Mouse (Mus musculus) left cerebral cortex, postnatal 25 days (tissue): Measurements from ENCODE around the gene Ltbp4. TPM values are rescaled to one million over a fixed set of nuclear protein-coding genes. Genes with fewer than 3 reads are reported as not detected.

ENCODE experiments used
- total RNA-seq, 2 experiments: library from RNA; stranded (reverse); gene quantifications; 2 replicates each; pipeline ENCODE4 v1.2.3; 2021

Gene Ltbp4
- total RNA-seq, 2 experiments from 2014 or later: 46.7 to 50.4 TPM

Other genes starting within 250 kb of the Ltbp4 start
- gene Cyp2f2, start 217.8 kb downstream of the Ltbp4 start, total RNA-seq: under 1 TPM in 1 of 2 experiments, not detected in 1; 0.41 TPM
- gene Cyp2t4, start 184.0 kb downstream of the Ltbp4 start, total RNA-seq: not detected
- gene Egln2, start 170.9 kb downstream of the Ltbp4 start, total RNA-seq: 100 to 1,000 TPM in 1 of 2 experiments, 10 to 100 TPM in 1; 98.1 to 101 TPM
- 10 to 100 TPM; 85.3 to 91.2 TPM for gene Rab4b, start 158.8 kb downstream of the Ltbp4 start, total RNA-seq
- gene Gm21983, start 156.6 kb downstream of the Ltbp4 start, total RNA-seq: not detected
- 1 to 10 TPM in 1 of 2 experiments, under 1 TPM in 1; 0.62 to 1.7 TPM for gene Mia, start 156.5 kb downstream of the Ltbp4 start, total RNA-seq
- gene BC024978, start 141.9 kb downstream of the Ltbp4 start, total RNA-seq: 10 to 100 TPM; 21.0 to 25.2 TPM
- 10 to 100 TPM; 81.9 to 85.2 TPM for gene Snrpa, start 141.4 kb downstream of the Ltbp4 start, total RNA-seq
- gene Itpkc, start 109.0 kb downstream of the Ltbp4 start, total RNA-seq: 1 to 10 TPM; 7.5 to 8.8 TPM
- gene Coq8b, start 104.7 kb downstream of the Ltbp4 start, total RNA-seq: 10 to 100 TPM; 32.5 to 37.2 TPM
- gene Numbl, start 79.3 kb downstream of the Ltbp4 start, total RNA-seq: 100 to 1,000 TPM; 119 to 130 TPM
- 10 to 100 TPM; 21.7 to 31.2 TPM for gene Shkbp1, start 18.3 kb upstream of the Ltbp4 start, total RNA-seq
- gene Gm20479, start 19.7 kb upstream of the Ltbp4 start, total RNA-seq: not detected
- 100 to 1,000 TPM; 132 to 139 TPM for gene Sptbn4, start 110.0 kb upstream of the Ltbp4 start, total RNA-seq
- gene Blvrb, start 110.3 kb upstream of the Ltbp4 start, total RNA-seq: 10 to 100 TPM; 12.0 to 15.9 TPM
- gene Sertad3, start 136.1 kb upstream of the Ltbp4 start, total RNA-seq: 1 to 10 TPM; 2.8 to 4.6 TPM
- 10 to 100 TPM; 16.1 to 16.8 TPM for gene Sertad1, start 149.2 kb upstream of the Ltbp4 start, total RNA-seq
- under 1 TPM; 0.32 to 0.62 TPM for gene Prx, start 161.6 kb upstream of the Ltbp4 start, total RNA-seq
- under 1 TPM in 1 of 2 experiments, not detected in 1; 0.18 TPM for gene Hipk4, start 185.6 kb upstream of the Ltbp4 start, total RNA-seq
- 100 to 1,000 TPM; 877 to 885 TPM for gene Pld3, start 215.5 kb upstream of the Ltbp4 start, total RNA-seq
- 10 to 100 TPM; 26.4 to 27.8 TPM for gene 2310022A10Rik, start 215.5 kb upstream of the Ltbp4 start, total RNA-seq